In genomic region chr4:149871582-149871981, GRCm38 (mm10) we compare ENCODE assay signal across 19 mouse cellular contexts.
DNase-seq lines count a peak whose midpoint lies in the region; ATAC-seq and TF ChIP-seq lines count a peak whose summit lies in the region.
"Had no signal": no experiment of that assay in that cellular context is flagged by ENCODE, and none has a peak within 500 bp of the region (broad histone marks: within the 10 kb centered on the region; RNA-seq: fewer than 3 reads in every experiment).

No protein-coding gene starts in this region.

- H3K79me2 ChIP-seq in MEL (ENCODE audit: control insufficient read depth, insufficient read depth, low read length, poor library complexity): no peaks in the 10 kb centered on the region

- ATAC-seq in lung, embryonic 14.5 days (ENCODE audit: insufficient read depth): no peak
- ATAC-seq in inflammation-experienced regulatory T-cells, adult 6 months: peak; percentile 90
- ATAC-seq in monocyte, adult 5-6 weeks (replicated peaks; ENCODE audit: insufficient number of reproducible peaks, low FRiP score, low TSS enrichment, poor library complexity, severe bottlenecking): no peak
- no peak for ATAC-seq in frontal cortex, adult (ENCODE audit: low TSS enrichment)
- ATAC-seq: forebrain, embryonic 14.5 days; hindbrain, embryonic 16.5 days; intestine, postnatal 0 days had no signal

- H3K9ac ChIP-seq in lung, embryonic 14.5 days: no peak overlapping the region
- no peak overlapping the region for H3K9ac ChIP-seq in MEL (ENCODE audit: control insufficient read depth, low read depth, low read length, poor library complexity, severe bottlenecking)
- H3K9ac ChIP-seq: kidney, embryonic 15.5 days had no signal

- no peak for DNase-seq in lung, embryonic 14.5 days
- DNase-seq in lung, adult 18-20 months: no peak
- DNase-seq in CD4-positive helper T cell, adult 2 months (ENCODE audit: low read depth, low spot score): peak; percentile 78
- DNase-seq in MEL (ENCODE audit: low read depth, low spot score): peak; percentile 12
- DNase-seq: adrenal gland, postnatal 36 days; cerebellum, adult 9-11 months; gastrocnemius, postnatal 10 days; thymus, postnatal 25 days had no signal

- no peaks in the 10 kb centered on the region for H3K27me3 ChIP-seq in lung, embryonic 14.5 days (ENCODE audit: insufficient read depth, low read length)
- H3K27me3 ChIP-seq in MEL (ENCODE audit: control insufficient read depth in 1 of 2, insufficient read depth in 2 of 2, low read length in 2 of 2): no peaks in the 10 kb centered on the region; a peak in 1 of 4 replicates

- no peak overlapping the region for H3K4me3 ChIP-seq in lung, embryonic 14.5 days (ENCODE audit: low read depth, low read length)
- no peak overlapping the region for H3K4me3 ChIP-seq in MEL (ENCODE audit: control insufficient read depth in 1 of 2, insufficient read depth in 1 of 2, low read depth in 2 of 2, low read length in 2 of 2)
- H3K4me3 ChIP-seq: hindbrain, embryonic 10.5 days; kidney, embryonic 15.5 days; left cerebral cortex, adult 2 months; midbrain, embryonic 10.5 days had no signal

- no peaks in the 10 kb centered on the region for H3K36me3 ChIP-seq in lung, embryonic 14.5 days (ENCODE audit: insufficient read depth)
- H3K36me3 ChIP-seq in MEL (ENCODE audit: control insufficient read depth in 1 of 2, insufficient read depth in 2 of 2, low read length in 2 of 2): no peaks in the 10 kb centered on the region
- H3K36me3 ChIP-seq: hindbrain, embryonic 10.5 days; kidney, embryonic 15.5 days; midbrain, embryonic 10.5 days had no signal

- H3K4me2 ChIP-seq in lung, embryonic 14.5 days: no peak overlapping the region
- H3K4me2 ChIP-seq: heart, embryonic 11.5 days; kidney, embryonic 15.5 days had no signal

- H3K9me3 ChIP-seq in lung, embryonic 14.5 days (ENCODE audit: low read depth, low read length): no peaks in the 10 kb centered on the region
- H3K9me3 ChIP-seq in MEL (replicated peaks; ENCODE audit: insufficient read depth, low read length): no peaks in the 10 kb centered on the region
- H3K9me3 ChIP-seq: kidney, embryonic 15.5 days; midbrain, embryonic 10.5 days had no signal

- TF ChIP-seq EP300 in MEL (IDR thresholded peaks at IDR 0.05; ENCODE audit: low read depth in 1 of 2, low read length in 2 of 2): no peak

- no peak for TF ChIP-seq POLR2A in MEL (IDR thresholded peaks at IDR 0.05; ENCODE audit: control insufficient read depth in 1 of 2, insufficient read depth in 1 of 2, low read depth in 1 of 2, low read length in 2 of 2, poor library complexity in 1 of 2)

- no peak for TF ChIP-seq CTCF in lung, embryonic 14.5 days (IDR thresholded peaks at IDR 0.05; ENCODE audit: low read depth)
- TF ChIP-seq CTCF in MEL (IDR thresholded peaks at IDR 0.05 in 2 of 3, conservative IDR thresholded peaks at IDR 0.05 in 1 of 3; ENCODE audit: control insufficient read depth in 1 of 3, insufficient read depth in 1 of 3, low read depth in 2 of 3, low read length in 3 of 3, poor library complexity in 1 of 3, severe bottlenecking in 1 of 3): no peak

- no peak for TF ChIP-seq RAD21 in MEL (IDR thresholded peaks at IDR 0.05; ENCODE audit: low read depth, low read length)

- H3K4me1 ChIP-seq in lung, embryonic 14.5 days (ENCODE audit: insufficient read depth): peaks cover 22% of the 10 kb centered on the region
- H3K4me1 ChIP-seq in MEL (ENCODE audit: control insufficient read depth in 1 of 2, insufficient read depth in 2 of 2, low read length in 2 of 2): no peaks in the 10 kb centered on the region

- H3K27ac ChIP-seq in lung, embryonic 14.5 days (ENCODE audit: low read depth): 0 out of 2 replicates have a peak overlapping the region, but pooled peaks have one; percentile 73
- no peak overlapping the region for H3K27ac ChIP-seq in MEL (ENCODE audit: control insufficient read depth, low read depth, low read length)
- H3K27ac ChIP-seq: hindbrain, embryonic 10.5 days; left cerebral cortex, adult 2 months had no signal

- 44% methylated on average over 7 of the region's 7 CpGs for WGBS in lung, embryonic 14.5 days

TF ChIP-seq in MEL, 35 proteins besides CTCF, POLR2A, EP300 and RAD21:
- no peak for TF ChIP-seq CHD2 (IDR thresholded peaks at IDR 0.05; ENCODE audit: low read length)
- TF ChIP-seq MYC (IDR thresholded peaks at IDR 0.05; ENCODE audit: low read depth, low read length): no peak
- no peak for TF ChIP-seq TCF12 (IDR thresholded peaks at IDR 0.05; ENCODE audit: low read depth, low read length)
- no peak for TF ChIP-seq ZC3H11A (IDR thresholded peaks at IDR 0.05; ENCODE audit: low read depth, low read length)
- no peak for TF ChIP-seq BHLHE40 (IDR thresholded peaks at IDR 0.05; ENCODE audit: borderline replicate concordance, low read depth, low read length)
- TF ChIP-seq JUND (IDR thresholded peaks at IDR 0.05; ENCODE audit: low read depth, low read length): no peak
- TF ChIP-seq ZKSCAN1 (IDR thresholded peaks at IDR 0.05; ENCODE audit: low read depth, low read length): no peak
- no peak for TF ChIP-seq E2F4 (IDR thresholded peaks at IDR 0.05; ENCODE audit: borderline replicate concordance, low read depth, low read length)
- TF ChIP-seq MAX (IDR thresholded peaks at IDR 0.05; ENCODE audit: low read length): no peak
- TF ChIP-seq NELFE (IDR thresholded peaks at IDR 0.05; ENCODE audit: low read depth, low read length): no peak
- TF ChIP-seq USF1 (IDR thresholded peaks at IDR 0.05; ENCODE audit: low read depth, low read length): no peak
- TF ChIP-seq ZMIZ1 (IDR thresholded peaks at IDR 0.05; ENCODE audit: low read depth, low read length): no peak
- TF ChIP-seq RCOR1 (IDR thresholded peaks at IDR 0.05; ENCODE audit: low read depth, low read length): no peak
- no peak for TF ChIP-seq MXI1 (IDR thresholded peaks at IDR 0.05; ENCODE audit: low read depth, low read length)
- TF ChIP-seq MEF2A (IDR thresholded peaks at IDR 0.05; ENCODE audit: extremely low read depth, insufficient replicate concordance, low read depth, low read length, poor library complexity, severe bottlenecking): no peak
- no peak for TF ChIP-seq TBP (IDR thresholded peaks at IDR 0.05; ENCODE audit: low read depth, low read length)
- TF ChIP-seq HCFC1 (IDR thresholded peaks at IDR 0.05; ENCODE audit: low read depth, low read length): no peak
- no peak for TF ChIP-seq ZNF384 (IDR thresholded peaks at IDR 0.05; ENCODE audit: low read depth, low read length)
- TF ChIP-seq NRF1 (IDR thresholded peaks at IDR 0.05; ENCODE audit: insufficient read depth, low read depth, low read length, poor library complexity, severe bottlenecking): no peak

Comparison
In these comparisons a context has a peak if more than half of its experiments do, and no peak if none do; other contexts are left out.
1. DNase-seq: peak in CD4-positive helper T cell, adult 2 months (single experiment) and MEL (single experiment); none in lung, embryonic 14.5 days (single experiment) and lung, adult 18-20 months (0 of 2).